Mouse (Mus musculus) midbrain, embryonic 13.5 days (tissue): Measurements from ENCODE around the gene Insm2. TPM values are rescaled to one million over a fixed set of nuclear protein-coding genes. Genes with fewer than 3 reads are reported as not detected.
A peak's percentile ranks its signal among the peaks of the same experiment; 100 is the strongest.
"Not testable (repeated sequence)": the region's sequence is repeated elsewhere in the genome, so short reads cannot be mapped to it uniquely, and the experiment has no call there.

ENCODE experiments used
- ATAC-seq: fragments of 200-750 bp; cut with Nextera tagmentation; 2 replicates; pipeline ENCODE4 v1.8.0; 2017; ENCODE audit warnings: mild to moderate bottlenecking, moderate TSS enrichment, moderate library complexity
- H3K27ac ChIP-seq: fragments of 300-500 bp; sonication (generic); 2 replicates; pipeline ENCODE4 v1.5.1; 2015; ENCODE audit warnings: inconsistent platforms, mild to moderate bottlenecking, moderate library complexity
- H3K27me3 ChIP-seq: fragments of 300-500 bp; sonication (generic); 2 replicates; pipeline ENCODE4 v1.6.1; 2015; ENCODE audit warnings: mild to moderate bottlenecking, inconsistent platforms
- H3K36me3 ChIP-seq: fragments of 300-500 bp; sonication (generic); 2 replicates; pipeline ENCODE4 v1.6.1; 2015; ENCODE audit warnings: mild to moderate bottlenecking, inconsistent platforms
- H3K4me1 ChIP-seq: fragments of 300-500 bp; sonication (generic); replicated peaks from 2 replicates; pipeline ENCODE4 v1.6.1; 2015; ENCODE audit warnings: inconsistent platforms
- H3K4me2 ChIP-seq: fragments of 300-500 bp; sonication (generic); replicated peaks from 2 replicates; pipeline ENCODE4 v1.6.1; 2015; ENCODE audit warnings: moderate library complexity, mild to moderate bottlenecking, inconsistent platforms
- H3K4me3 ChIP-seq: fragments of 300-500 bp; sonication (generic); replicated peaks from 2 replicates; pipeline ENCODE4 v1.5.1; 2015; ENCODE audit warnings: mild to moderate bottlenecking, inconsistent platforms
- H3K9ac ChIP-seq: fragments of 300-500 bp; sonication (generic); replicated peaks from 2 replicates; pipeline ENCODE4 v1.6.1; 2015; ENCODE audit warnings: mild to moderate bottlenecking, inconsistent platforms
- H3K9me3 ChIP-seq: fragments of 300-500 bp; sonication (generic); 2 replicates; pipeline ENCODE4 v1.6.1; 2016; ENCODE audit warnings: mild to moderate bottlenecking, inconsistent platforms
- WGBS: fragments of 180-500 bp; shearing (Covaris S2); methylation state at CpG from one replicate; pipeline ENCODE4 v1.1.7; 2015; 5-methylcytosine and 5-hydroxymethylcytosine counted together
- polyA plus RNA-seq: library from polyadenylated mRNA; unstranded; fragments of >200 nt; fragmentation: Nextera tagmentation; extraction: Ambion mirVana; gene quantifications from 2 replicates; pipeline ENCODE4 v1.2.1, GENCODE M21; 2015

Gene Insm2
- polyA plus RNA-seq: 0.64 and 1.2 TPM in 2 replicates

DNA sequence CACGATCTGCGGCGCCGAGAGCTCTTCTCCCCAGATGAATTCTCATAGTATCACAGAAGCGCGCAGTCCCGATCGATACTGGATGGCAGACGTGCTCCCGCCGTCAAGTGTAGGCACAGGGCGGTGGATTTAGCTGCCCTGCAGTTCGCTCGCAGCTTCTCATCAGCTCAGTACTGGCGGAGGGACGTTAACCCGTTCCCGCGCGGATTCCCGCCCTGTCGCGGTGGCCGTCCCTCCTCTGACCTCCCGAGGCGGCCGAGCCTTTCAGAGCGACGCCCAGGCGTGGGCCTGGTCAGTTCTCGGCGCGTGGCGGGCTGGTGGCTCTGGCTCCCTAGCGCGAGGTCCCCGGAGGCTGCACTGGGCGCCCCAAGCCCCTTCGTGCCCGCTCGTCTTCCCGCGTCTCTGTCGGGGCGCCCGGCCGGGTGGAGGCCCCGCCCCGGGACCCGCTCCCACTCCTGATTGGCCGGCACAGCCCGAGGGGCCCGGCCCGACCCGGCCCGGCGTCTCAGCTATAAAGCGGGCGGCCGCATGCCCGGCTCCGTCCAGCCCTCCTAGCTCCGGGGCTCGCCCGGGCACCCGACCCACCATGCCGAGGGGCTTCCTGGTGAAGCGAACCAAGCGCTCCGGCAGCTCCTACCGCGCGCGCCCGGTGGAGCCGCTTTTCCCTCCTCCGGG lies at the start of gene Insm2:
Gene Insm2, plus strand, starts transcription at position 541 of the 675 bp plus-strand sequence.
- Histone ChIP-seq H3K9ac (peak within 1 kb of the TSS; percentile 59), H3K4me3 (peak within 1 kb of the TSS; percentile 55), H3K27me3 (peaks cover 70% of the 10 kb centered on the region), H3K4me1 (peaks cover 26% of the 10 kb centered on the region), H3K36me3 (no peaks in the 10 kb centered on the region), H3K27ac (no peak within 1 kb of the TSS), H3K9me3 (no peaks in the 10 kb centered on the region), H3K4me2 (peak within 1 kb of the TSS; percentile 95)
- WGBS: under 1% methylated on average over 76 of the region's 77 CpGs
- ATAC-seq: peak; percentile 85

- H3K9ac ChIP-seq, H3K36me3 ChIP-seq, H3K4me2 ChIP-seq, H3K4me1 ChIP-seq, H3K9me3 ChIP-seq, H3K4me3 ChIP-seq, H3K27me3 ChIP-seq, ATAC-seq, H3K27ac ChIP-seq: not testable (repeated sequence)
- 82% methylated on average over 6 of the region's 6 CpGs for WGBS
Measured at GRCm38 (mm10) chr12:55554901-55555300, 44.3 kb upstream of the Insm2 start.

- no peaks in the 10 kb centered on the region for H3K36me3 ChIP-seq
- H3K4me2 ChIP-seq: no peak overlapping the region
- no peak for ATAC-seq
- 65% methylated on average over 6 of the region's 6 CpGs for WGBS
- no peaks in the 10 kb centered on the region for H3K27me3 ChIP-seq
- H3K4me3 ChIP-seq: no peak overlapping the region
- peaks cover 10% of the 10 kb centered on the region for H3K4me1 ChIP-seq
- H3K27ac ChIP-seq: no peak overlapping the region
- no peak overlapping the region for H3K9ac ChIP-seq
- no peaks in the 10 kb centered on the region for H3K9me3 ChIP-seq
Measured at GRCm38 (mm10) chr12:55557866-55558265, 41.4 kb upstream of the Insm2 start.

DNA sequence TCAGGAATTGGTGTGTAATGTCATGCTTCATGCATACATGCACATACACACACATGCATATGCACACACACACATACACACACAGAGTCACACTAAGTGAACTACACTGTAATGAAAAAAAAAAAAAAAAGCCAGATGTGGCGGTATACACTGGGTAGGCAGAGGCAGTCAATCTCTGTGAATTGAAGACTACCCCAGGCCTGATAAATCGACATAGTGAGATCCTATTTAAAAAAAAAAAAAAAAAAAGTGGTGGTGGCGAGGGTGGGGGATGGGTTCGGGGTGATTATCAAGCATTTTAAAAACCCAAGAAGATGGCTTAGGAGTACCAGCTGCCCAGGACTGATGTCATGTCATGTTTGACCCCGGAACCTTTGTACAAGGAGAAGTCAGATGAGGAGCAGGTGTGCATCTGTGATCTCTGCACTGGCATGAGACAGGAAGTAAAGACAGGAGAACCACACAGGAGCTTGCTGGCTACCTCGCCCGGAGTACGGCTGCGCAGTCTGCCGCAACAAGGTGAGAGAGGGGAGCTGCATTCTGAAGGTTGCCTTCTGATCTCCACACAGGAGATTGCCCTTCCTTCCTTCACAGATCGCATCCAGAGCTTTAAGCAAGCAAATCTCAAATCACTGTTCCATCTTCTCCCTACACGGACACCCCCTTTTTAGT lies 39.9 kb upstream of the Insm2 start:
- Histone ChIP-seq H3K9me3 (no peaks in the 10 kb centered on the region), H3K4me3 (no peak overlapping the region), H3K4me1 (peaks cover 10% of the 10 kb centered on the region), H3K27ac (no peak overlapping the region), H3K36me3 (no peaks in the 10 kb centered on the region), H3K4me2 (no peak overlapping the region), H3K9ac (no peak overlapping the region), H3K27me3 (no peaks in the 10 kb centered on the region)
- WGBS: 85% methylated on average over 12 of the region's 12 CpGs
- no peak for ATAC-seq

- Histone ChIP-seq H3K27ac (no peak overlapping the region), H3K4me2 (peak overlapping the region; percentile 57), H3K4me3 (peak overlapping the region; percentile 30), H3K4me1 (peaks cover 10% of the 10 kb centered on the region), H3K36me3 (no peaks in the 10 kb centered on the region), H3K27me3 (no peaks in the 10 kb centered on the region), H3K9ac (peak overlapping the region; percentile 32; the same call in 1 of the 2 replicates), H3K9me3 (no peaks in the 10 kb centered on the region)
- 7% methylated on average over 19 of the region's 19 CpGs for WGBS
- no peak for ATAC-seq
Measured at GRCm38 (mm10) chr12:55560025-55560690, 39.1 kb upstream of the Insm2 start.

DNA sequence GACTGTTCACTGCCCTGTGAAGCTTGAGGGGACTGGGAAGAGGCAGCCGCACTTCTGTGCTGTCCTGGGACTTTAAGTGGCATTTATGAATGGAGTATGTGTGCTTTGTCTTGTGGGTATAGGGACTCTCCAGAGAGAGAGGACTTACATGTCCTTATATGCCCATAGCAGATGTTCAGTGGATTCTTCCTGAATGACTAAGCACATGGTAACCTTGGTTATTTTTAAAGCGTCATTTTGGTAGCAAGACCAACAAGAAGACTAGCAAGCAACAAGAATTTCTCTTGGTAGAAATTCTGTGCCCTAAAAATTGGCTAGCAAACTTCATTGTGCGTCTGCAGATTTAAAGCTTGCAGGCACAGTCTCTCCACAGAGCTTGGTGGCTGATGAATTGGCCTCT lies 35.5 kb upstream of the Insm2 start:
- no peak overlapping the region for H3K4me2 ChIP-seq
- no peak for ATAC-seq
- no peak overlapping the region for H3K9ac ChIP-seq
- H3K9me3 ChIP-seq: no peaks in the 10 kb centered on the region
- 90% methylated on average over 3 of the region's 3 CpGs for WGBS
- no peak overlapping the region for H3K4me3 ChIP-seq
- H3K36me3 ChIP-seq: no peaks in the 10 kb centered on the region
- no peak overlapping the region for H3K27ac ChIP-seq
- H3K4me1 ChIP-seq: peaks cover 10% of the 10 kb centered on the region
- no peaks in the 10 kb centered on the region for H3K27me3 ChIP-seq

- WGBS: 85% methylated on average over 9 of the region's 9 CpGs
Measured at GRCm38 (mm10) chr12:55564187-55564963, 34.9 kb upstream of the Insm2 start.

DNA sequence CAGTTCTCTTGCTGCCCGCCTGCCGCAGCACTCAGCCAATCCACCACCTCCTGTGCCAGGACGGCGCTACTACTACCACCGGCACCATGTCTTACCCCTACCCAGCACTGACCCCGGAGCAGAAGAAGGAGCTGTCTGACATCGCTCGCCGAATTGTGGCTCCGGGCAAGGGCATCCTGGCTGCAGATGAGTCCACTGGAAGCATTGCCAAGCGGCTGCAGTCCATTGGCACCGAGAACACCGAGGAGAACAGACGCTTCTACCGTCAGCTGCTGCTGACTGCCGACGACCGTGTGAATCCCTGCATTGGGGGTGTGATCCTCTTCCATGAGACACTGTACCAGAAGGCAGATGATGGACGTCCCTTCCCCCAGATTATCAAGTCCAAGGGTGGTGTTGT lies 34.0 kb upstream of the Insm2 start, which contains the start of gene Aldoart2:
Gene Aldoart2, plus strand, starts transcription at position 34 of the 400 bp plus-strand sequence.
- Histone ChIP-seq H3K9me3 (no peaks in the 10 kb centered on the region), H3K9ac (no peak within 1 kb of the TSS), H3K4me1 (peaks cover 5% of the 10 kb centered on the region), H3K36me3 (no peaks in the 10 kb centered on the region), H3K4me3 (no peak within 1 kb of the TSS), H3K27me3 (no peaks in the 10 kb centered on the region), H3K27ac (no peak within 1 kb of the TSS), H3K4me2 (no peak within 1 kb of the TSS)
- 95% methylated on average over 19 of the region's 19 CpGs for WGBS
- no peak for ATAC-seq

More at GRCm38 (mm10) chr12:55564187-55564963, 34.9 kb upstream of the Insm2 start:
- Histone ChIP-seq H3K9me3 (no peaks in the 10 kb centered on the region), H3K4me1 (peaks cover 10% of the 10 kb centered on the region), H3K9ac (no peak overlapping the region), H3K4me2 (no peak overlapping the region), H3K27ac (no peak overlapping the region), H3K27me3 (no peaks in the 10 kb centered on the region), H3K4me3 (no peak overlapping the region), H3K36me3 (no peaks in the 10 kb centered on the region)
- ATAC-seq: no peak

GRCm38 (mm10) chr12:55565867-55566266 lies 33.4 kb upstream of the Insm2 start:
- H3K9me3 ChIP-seq: no peaks in the 10 kb centered on the region
- WGBS: 78% methylated on average over 9 of the region's 9 CpGs
- no peak for ATAC-seq

GRCm38 (mm10) chr12:55566837-55567236 lies 32.4 kb upstream of the Insm2 start:
- WGBS: 85% methylated on average over 5 of the region's 5 CpGs
- ATAC-seq: no peak
- Histone ChIP-seq H3K9ac (no peak overlapping the region), H3K4me2 (no peak overlapping the region), H3K27ac (no peak overlapping the region), H3K27me3 (no peaks in the 10 kb centered on the region), H3K36me3 (no peaks in the 10 kb centered on the region), H3K4me1 (no peaks in the 10 kb centered on the region), H3K9me3 (no peaks in the 10 kb centered on the region), H3K4me3 (no peak overlapping the region)

More at GRCm38 (mm10) chr12:55565867-55566266, 33.4 kb upstream of the Insm2 start:
- Histone ChIP-seq H3K4me2 (no peak overlapping the region), H3K36me3 (no peaks in the 10 kb centered on the region), H3K27ac (no peak overlapping the region), H3K27me3 (no peaks in the 10 kb centered on the region), H3K4me3 (no peak overlapping the region), H3K4me1 (no peaks in the 10 kb centered on the region), H3K9ac (no peak overlapping the region)

- Histone ChIP-seq H3K9ac (no peak overlapping the region), H3K27me3 (no peaks in the 10 kb centered on the region), H3K4me1 (no peaks in the 10 kb centered on the region), H3K9me3 (no peaks in the 10 kb centered on the region), H3K4me3 (no peak overlapping the region), H3K4me2 (no peak overlapping the region), H3K36me3 (no peaks in the 10 kb centered on the region), H3K27ac (no peak overlapping the region)
- WGBS: 83% methylated on average over 3 of the region's 3 CpGs
- no peak for ATAC-seq
Measured at GRCm38 (mm10) chr12:55568466-55568865, 30.8 kb upstream of the Insm2 start.
